Comparison of ENCODE assay signal across 11 mouse cellular contexts in the genomic region with DNA sequence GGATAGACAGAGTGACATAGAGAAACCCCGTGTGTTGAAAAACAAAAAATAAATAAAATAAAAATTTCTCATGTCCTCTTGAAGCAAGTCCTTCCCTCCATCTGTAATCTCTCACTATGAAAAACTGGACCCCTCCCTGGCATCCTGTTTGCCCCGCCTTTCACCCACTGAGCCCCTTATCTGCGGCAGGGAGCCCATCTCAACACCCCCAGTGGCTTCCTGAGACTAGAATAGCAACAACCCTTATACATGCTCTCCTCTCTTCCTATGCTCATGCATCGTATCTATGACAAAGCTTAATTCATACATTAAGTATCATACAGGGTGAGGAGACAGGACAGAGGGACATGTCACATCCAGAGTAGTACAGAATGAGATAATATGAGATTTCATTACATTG.
DNase-seq lines count a peak whose midpoint lies in the region; ATAC-seq lines count a peak whose summit lies in the region.
"Had no signal": no experiment of that assay in that cellular context is flagged by ENCODE, and none has a peak within 500 bp of the region (broad histone marks: within the 10 kb centered on the region; RNA-seq: fewer than 3 reads in every experiment).

No protein-coding gene starts in this region.

- intact Hi-C loops in heart, postnatal 36 days (cut with DNase I), result loop anchor here (2.0 to 5.0 kb wide), 2 partner anchors 34 to 67 kb away; no protein-coding TSS in a partner anchor

- H3K9me3 ChIP-seq in heart, embryonic 15.5 days (replicated peaks), result no peaks in the 10 kb centered on the region
- no peaks in the 10 kb centered on the region for H3K9me3 ChIP-seq in lung, embryonic 16.5 days (ENCODE audit: control insufficient read depth, low read length)
- no peaks in the 10 kb centered on the region for H3K9me3 ChIP-seq in embryonic facial prominence, embryonic 15.5 days (replicated peaks)
- H3K9me3 ChIP-seq: embryonic facial prominence, embryonic 12.5 days; intestine, embryonic 15.5 days had no signal

- peaks cover 81% of the 10 kb centered on the region for H3K4me1 ChIP-seq in heart, embryonic 15.5 days (replicated peaks)
- H3K4me1 ChIP-seq in lung, embryonic 16.5 days (replicated peaks; ENCODE audit: control insufficient read depth, insufficient read depth, low read length), result peaks cover 55% of the 10 kb centered on the region
- H3K4me1 ChIP-seq in embryonic facial prominence, embryonic 15.5 days, result peaks cover 39% of the 10 kb centered on the region

- no peak for DNase-seq in heart, postnatal 36 days
- DNase-seq in lung, postnatal 14 days, result no peak
- DNase-seq in ovary, postnatal 14 days (ENCODE audit: low spot score), result no peak
- DNase-seq: thymus, adult 2 months had no signal

- no peaks in the 10 kb centered on the region for H3K27me3 ChIP-seq in heart, embryonic 15.5 days
- H3K27me3 ChIP-seq in lung, embryonic 16.5 days (ENCODE audit: control insufficient read depth, insufficient read depth, low read depth, low read length), result no peaks in the 10 kb centered on the region
- no peaks in the 10 kb centered on the region for H3K27me3 ChIP-seq in embryonic facial prominence, embryonic 15.5 days
- H3K27me3 ChIP-seq: embryonic facial prominence, embryonic 12.5 days; intestine, embryonic 15.5 days had no signal

- H3K36me3 ChIP-seq in heart, embryonic 15.5 days, result no peaks in the 10 kb centered on the region
- no peaks in the 10 kb centered on the region for H3K36me3 ChIP-seq in lung, embryonic 16.5 days (ENCODE audit: control insufficient read depth, insufficient read depth, low read length)
- H3K36me3 ChIP-seq in embryonic facial prominence, embryonic 15.5 days, result no peaks in the 10 kb centered on the region
- H3K36me3 ChIP-seq: embryonic facial prominence, embryonic 12.5 days; intestine, embryonic 15.5 days had no signal

- peak overlapping the region; percentile 69 for H3K27ac ChIP-seq in heart, embryonic 15.5 days
- H3K27ac ChIP-seq in lung, embryonic 16.5 days (ENCODE audit: low read length), result peak overlapping the region; percentile 60
- H3K27ac ChIP-seq in embryonic facial prominence, embryonic 15.5 days (replicated peaks), result 0 out of 2 replicates have a peak overlapping the region, but pooled peaks have one; percentile 28
- H3K27ac ChIP-seq: embryonic facial prominence, embryonic 12.5 days; intestine, embryonic 15.5 days had no signal

- H3K4me3 ChIP-seq in heart, embryonic 15.5 days, result no peak overlapping the region
- no peak overlapping the region for H3K4me3 ChIP-seq in lung, embryonic 16.5 days (ENCODE audit: low read length)
- no peak overlapping the region for H3K4me3 ChIP-seq in embryonic facial prominence, embryonic 15.5 days (replicated peaks)
- H3K4me3 ChIP-seq: embryonic facial prominence, embryonic 12.5 days; intestine, embryonic 15.5 days had no signal

- H3K4me2 ChIP-seq in heart, embryonic 15.5 days, result 0 out of 2 replicates have a peak overlapping the region, but pooled peaks have one; percentile 23
- H3K4me2 ChIP-seq in lung, embryonic 16.5 days (ENCODE audit: low read depth, low read length), result no peak overlapping the region
- no peak overlapping the region for H3K4me2 ChIP-seq in embryonic facial prominence, embryonic 15.5 days (replicated peaks)
- H3K4me2 ChIP-seq: embryonic facial prominence, embryonic 12.5 days; intestine, embryonic 15.5 days had no signal

- WGBS in heart, embryonic 15.5 days, result 17% methylated on average over 4 of the region's 4 CpGs
- 38% methylated on average over 4 of the region's 4 CpGs for WGBS in lung, embryonic 16.5 days
- 72% methylated on average over 4 of the region's 4 CpGs for WGBS in embryonic facial prominence, embryonic 15.5 days

- ATAC-seq in heart, embryonic 15.5 days (replicated peaks; ENCODE audit: insufficient number of reproducible peaks, insufficient read depth, low FRiP score, low read depth), result no peak
- ATAC-seq in lung, embryonic 16.5 days (ENCODE audit: low read depth), result no peak
- no peak for ATAC-seq in embryonic facial prominence, embryonic 15.5 days (ENCODE audit: insufficient number of reproducible peaks, low FRiP score, low TSS enrichment, low read depth)
- peak; percentile 58 for ATAC-seq in megakaryocyte-erythroid progenitor cell, adult 5-6 weeks (replicated peaks; ENCODE audit: low FRiP score, low TSS enrichment, poor library complexity, severe bottlenecking)
- ATAC-seq: activated CD4-positive, CD25-positive, alpha-beta regulatory T cell, adult 4 months had no signal

- H3K9ac ChIP-seq in heart, embryonic 15.5 days, result no peak overlapping the region
- H3K9ac ChIP-seq in lung, embryonic 16.5 days (ENCODE audit: low read length), result no peak overlapping the region
- no peak overlapping the region for H3K9ac ChIP-seq in embryonic facial prominence, embryonic 15.5 days
- H3K9ac ChIP-seq: embryonic facial prominence, embryonic 12.5 days; intestine, embryonic 15.5 days had no signal
